Mouse (Mus musculus) natural killer cell, adult 2 months (primary cell): ENCODE results near the gene Hist1h2bj.

ENCODE experiments used
- DNase-seq, 2 experiments: peaks; one replicate each; pipeline ENCODE4 v3.0.0; 2022; ENCODE audit warnings: low spot score in 2 of 2

Gene Hist1h2bj

DNA sequence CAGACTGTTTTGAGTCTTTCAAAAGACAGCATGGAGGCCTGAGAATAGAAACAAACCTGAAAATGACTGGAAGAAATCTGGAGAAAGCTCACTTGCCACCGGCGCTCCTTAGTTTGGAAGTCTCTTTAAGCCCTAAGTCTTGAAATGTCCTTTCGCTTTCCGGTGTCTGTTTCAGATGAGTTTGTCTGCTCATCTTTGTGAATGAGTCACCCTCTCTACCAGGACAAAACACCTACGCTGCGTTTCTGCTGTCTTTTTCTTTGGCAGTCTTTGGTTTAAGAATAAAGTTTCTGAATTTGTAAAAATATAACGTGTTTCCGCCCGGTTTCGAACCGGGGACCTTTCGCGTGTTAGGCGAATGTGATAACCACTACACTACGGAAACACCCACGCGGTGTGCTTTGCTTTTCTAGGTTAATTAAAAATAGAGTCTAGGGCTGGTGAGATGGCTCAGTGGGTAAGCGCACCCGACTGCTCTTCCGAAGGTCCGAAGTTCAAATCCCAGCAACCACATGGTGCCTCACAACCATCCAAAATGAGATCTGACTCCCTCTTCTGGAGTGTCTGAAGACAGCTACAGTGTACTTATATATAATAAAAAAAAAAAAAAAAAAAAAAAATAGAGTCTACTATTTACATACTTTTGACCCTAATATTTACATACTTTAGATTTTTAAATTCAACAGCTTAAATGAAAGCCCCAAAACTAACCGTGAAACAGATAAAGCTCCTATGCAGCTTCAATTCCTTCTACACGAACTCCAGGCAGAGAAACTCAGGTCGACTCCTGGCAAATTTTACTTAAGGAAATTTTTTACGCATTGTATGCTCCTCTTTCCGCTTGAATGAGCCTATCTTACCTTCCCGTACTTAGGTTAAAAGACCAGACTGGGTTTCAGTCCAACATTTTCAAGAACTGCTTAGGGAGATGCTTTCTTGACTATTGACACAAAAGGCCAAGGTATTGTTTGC, 27.2 kb upstream of the Hist1h2bj start:
- peak; percentile 92 for DNase-seq

GRCm38 (mm10) chr13:22019934-22020835, 22.8 kb upstream of the Hist1h2bj start:
- peak; percentile 39 to 51 for DNase-seq

- DNase-seq = peak; percentile 65 to 66
Measured at GRCm38 (mm10) chr13:22020901-22021339, 22.1 kb upstream of the Hist1h2bj start.

- no peak for DNase-seq
Measured at GRCm38 (mm10) chr13:22021581-22021980, 21.4 kb upstream of the Hist1h2bj start.

DNA sequence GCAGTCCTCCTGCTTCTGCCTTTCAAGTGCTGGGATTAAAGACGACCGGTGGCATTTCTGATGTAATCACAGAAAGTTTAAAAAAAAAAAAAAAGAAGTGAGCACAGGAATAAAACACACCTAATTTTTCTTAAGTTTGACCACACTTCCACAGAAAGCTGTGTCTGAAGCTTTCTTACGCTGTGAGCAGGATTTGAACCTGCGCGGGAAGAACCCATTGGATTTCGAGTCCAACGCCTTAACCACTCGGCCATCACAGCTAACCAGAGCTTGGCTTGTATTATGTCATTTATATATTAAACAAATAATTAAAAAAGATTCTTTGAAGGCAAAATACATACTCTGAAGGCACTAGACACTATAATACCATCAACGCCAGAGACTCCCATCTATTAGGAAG, 20.8 kb upstream of the Hist1h2bj start:
- DNase-seq = peak; percentile 75 to 83

DNA sequence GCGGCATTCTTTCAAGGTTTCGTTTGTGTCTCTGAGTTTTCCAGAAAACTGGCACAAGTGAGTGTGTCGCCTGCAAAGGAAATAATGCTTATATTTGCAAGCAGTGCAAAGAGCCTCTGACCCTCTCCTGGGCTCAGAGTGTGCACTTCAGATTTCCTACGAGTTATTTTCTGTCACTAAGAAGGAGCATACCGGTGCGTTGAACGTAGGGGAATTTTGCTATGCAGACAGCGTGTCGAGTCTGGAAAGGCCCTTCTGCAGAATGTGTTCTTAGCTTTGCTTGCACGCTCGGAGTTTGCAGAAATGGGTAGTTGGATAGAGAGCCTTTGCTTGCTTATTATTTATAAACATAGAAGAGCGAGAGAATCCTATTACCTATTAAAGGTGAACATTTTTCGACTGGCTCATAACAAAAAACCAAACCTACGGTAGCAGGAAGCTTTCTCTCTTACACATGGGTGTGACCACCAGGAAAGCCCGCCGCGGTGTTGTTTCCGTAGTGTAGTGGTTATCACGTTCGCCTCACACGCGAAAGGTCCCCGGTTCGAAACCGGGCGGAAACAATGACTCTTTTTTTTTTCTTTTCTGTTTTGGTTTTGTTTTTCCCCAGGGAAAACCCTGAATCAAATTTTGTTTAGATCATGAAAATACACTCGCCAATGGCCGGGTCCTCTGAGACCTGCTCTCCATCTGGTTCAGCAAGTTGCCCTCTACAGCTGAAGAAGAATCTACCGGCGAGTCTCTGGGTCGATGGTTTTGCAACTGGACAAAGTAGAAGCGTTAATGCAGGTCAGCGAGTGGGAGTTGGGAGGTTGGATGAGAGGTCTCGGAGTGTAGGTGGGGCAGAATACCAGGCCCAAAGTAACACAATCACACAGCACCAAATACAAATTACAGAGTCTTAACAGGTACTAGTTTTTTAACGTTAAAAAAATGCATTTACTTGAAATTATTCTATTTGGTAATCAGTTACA, 16.7 kb upstream of the Hist1h2bj start:
- DNase-seq = peak; percentile 83 to 88

GRCm38 (mm10) chr13:22028673-22029460, 14.1 kb upstream of the Hist1h2bj start:
- DNase-seq = peak; percentile 95 to 96

DNA sequence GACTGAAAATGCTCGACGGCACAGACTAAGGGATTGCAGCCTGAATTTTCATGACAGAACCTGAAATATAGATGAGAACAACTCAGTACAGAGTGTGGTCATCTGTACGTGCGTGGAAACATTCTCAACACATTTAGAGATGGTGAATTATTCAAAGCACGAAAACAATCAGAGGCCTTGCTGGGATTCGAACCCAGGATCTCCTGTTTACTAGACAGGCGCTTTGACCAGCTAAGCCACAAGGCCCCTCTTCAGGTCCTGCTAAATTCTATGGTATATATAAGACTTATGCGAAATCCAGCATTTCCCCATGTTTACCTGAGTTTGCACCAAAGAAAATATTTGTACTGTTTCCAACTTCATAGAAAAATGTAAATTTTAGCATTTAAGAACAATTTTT, 13.1 kb upstream of the Hist1h2bj start:
- DNase-seq = no peak

GRCm38 (mm10) chr13:22030493-22030892, 12.5 kb upstream of the Hist1h2bj start:
- no peak for DNase-seq

DNA sequence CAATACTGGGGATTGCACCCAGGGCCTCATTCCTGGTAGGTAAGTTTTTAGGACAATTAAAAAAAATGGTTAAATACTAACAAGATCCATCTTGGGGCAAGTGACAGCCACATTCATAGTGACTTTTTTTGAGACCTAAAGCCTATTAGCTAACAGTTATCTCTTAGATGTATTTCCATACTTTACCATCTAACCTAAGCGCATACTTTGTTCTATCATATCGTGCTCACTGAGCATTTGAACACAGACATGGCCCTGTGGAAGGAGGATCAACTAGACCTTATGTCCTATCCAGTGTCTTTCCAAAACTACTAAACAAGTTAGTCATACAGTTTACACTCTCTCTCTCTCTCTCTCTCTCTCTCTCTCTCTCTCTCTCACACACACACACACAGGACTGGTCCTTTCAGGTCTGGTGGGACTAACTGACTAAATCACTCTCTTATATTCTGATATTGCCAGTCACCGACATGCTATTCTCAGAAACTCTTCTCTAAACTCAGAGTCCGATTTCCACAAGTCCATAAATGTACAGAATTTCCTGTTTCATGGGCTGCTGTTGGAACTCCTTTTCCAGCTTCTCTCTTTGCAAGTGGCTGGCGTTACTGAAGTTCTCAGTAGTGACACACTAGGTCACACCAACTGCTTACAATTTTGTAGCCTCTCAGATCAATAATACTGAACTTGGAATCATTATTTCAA, 9.1 kb upstream of the Hist1h2bj start:
- DNase-seq = no peak

DNA sequence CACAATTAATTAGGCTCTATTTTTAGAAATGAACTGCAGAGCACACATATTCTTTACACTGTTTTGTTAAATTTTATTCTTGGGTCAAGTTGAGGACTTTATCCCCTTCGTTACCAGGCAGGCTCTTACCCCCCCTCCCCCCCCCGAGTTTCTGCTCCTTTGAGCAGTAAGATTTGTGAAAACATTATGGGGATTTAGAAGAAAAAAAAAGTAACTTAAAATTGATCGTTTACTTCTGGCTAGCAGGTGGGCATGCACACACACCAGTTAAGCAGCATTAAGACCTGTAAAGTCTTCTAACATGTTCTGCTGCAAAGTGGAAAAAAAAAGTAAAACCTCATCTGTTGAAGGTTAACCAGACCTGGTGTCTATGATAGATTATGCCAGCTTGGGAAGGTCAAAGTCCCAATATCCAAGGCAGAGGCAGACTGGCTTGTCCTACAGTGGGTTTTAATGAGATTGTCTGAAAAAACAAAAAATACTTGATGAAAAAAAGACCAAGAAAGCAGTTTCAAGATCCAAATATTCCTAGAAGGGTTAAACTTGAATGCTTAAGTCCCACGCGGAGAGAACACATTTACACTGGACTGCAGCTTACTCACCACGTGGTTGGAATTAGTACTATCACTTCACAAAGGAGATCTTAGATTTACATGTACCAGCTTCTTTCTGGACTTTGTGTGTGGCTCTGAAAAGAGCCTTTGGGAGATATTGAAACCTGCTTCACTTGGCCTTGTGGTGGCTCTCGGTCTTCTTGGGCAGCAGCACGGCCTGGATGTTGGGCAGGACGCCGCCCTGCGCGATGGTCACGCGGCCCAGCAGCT, 8.4 kb upstream of the Hist1h2bj start:
- DNase-seq = no peak

- DNase-seq = peak; percentile 82 to 83
Measured at GRCm38 (mm10) chr13:22035267-22036148, 7.5 kb upstream of the Hist1h2bj start, which contains the start of the genes Hist1h2ah and Hist1h2bk. TSS of gene Hist1h2ah (minus strand) at chr13:22035568. TSS of gene Hist1h2bk (plus strand) at chr13:22035870.

DNA sequence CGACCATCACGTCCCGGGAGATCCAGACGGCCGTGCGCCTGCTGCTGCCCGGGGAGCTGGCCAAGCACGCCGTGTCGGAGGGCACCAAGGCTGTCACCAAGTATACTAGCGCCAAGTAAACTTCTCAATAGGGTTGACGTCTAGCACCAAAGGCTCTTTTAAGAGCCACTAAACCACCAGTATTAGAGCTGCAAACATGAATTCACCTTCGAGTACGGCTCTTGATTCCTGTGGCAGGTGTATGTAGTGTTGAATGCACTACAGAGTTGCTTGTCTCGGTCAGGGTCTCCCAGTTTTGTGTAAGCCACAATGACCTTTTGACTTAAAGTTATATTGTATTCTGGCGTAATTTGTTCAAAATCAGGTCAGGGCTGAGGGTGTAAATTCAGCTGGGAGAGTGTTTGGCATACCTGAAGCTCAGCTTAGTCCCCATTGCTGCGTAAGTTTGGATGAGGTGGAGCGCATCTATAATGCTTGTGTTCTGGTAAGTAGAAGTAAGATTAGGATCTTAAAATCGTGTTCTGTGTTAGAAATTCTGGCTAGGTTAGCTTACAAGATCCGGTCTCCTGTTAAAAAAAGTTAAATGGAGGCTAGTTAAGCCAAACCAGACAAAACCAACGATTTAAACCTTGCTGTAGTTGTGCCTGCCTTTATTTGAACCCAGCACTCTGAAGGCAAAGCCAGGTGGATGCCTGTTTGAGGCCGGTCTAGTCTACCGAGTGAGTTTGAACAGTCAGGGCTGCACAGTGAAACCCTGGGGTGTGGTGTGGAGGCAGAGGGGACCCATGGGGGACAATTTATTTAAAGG, 6.7 kb upstream of the Hist1h2bj start:
- DNase-seq = no peak

GRCm38 (mm10) chr13:22036986-22037385, 6.0 kb upstream of the Hist1h2bj start:
- no peak for DNase-seq

DNA sequence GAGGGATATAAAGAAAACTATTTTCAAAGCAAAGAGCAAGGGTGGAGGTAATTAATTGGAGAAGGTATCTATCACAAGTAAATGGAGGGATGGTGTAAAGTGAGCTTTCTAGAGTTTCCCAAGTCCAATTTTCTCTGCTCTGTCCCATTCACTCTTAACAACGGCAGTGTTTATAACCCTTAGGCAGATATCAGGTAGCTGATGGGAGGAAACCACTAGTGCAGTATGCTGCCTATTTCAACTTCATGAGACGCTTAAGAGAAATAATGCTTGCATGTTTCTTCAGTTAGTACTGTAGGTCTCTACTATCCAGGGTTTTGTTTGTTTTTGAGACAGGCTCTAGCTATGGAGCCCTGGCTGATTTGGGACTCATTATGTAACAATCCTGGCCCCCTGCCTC, 5.6 kb upstream of the Hist1h2bj start:
- no peak for DNase-seq

- DNase-seq = no peak
Measured at GRCm38 (mm10) chr13:22039364-22039763, 3.6 kb upstream of the Hist1h2bj start.
